8 mouse cellular contexts compared by ENCODE assay signal in the genomic region with DNA sequence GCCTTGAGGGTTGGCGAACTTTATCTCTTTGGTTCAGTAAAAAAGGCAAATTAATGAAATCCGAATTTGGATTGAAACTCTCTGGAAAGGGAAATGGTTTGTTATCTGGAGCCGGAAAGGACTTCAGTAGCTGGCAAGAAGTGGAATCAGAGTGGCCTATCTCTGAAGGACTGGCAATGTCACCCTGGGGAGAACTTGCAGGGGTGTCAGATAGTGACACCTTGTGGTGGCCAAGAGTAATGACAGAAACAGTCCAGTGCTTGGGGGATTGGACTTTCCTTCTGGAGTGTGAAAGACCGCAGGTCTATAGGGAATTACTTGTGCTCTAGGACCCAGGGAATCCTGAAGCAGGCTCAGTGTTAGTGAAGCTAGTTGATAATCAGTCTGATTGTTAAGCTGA. TPM values are rescaled to one million over a fixed set of nuclear protein-coding genes. Genes with fewer than 3 reads are reported as not detected.
A peak's percentile ranks its signal among the peaks of the same experiment; 100 is the strongest.
DNase-seq lines count a peak whose midpoint lies in the region; ATAC-seq lines count a peak whose summit lies in the region.

No protein-coding gene starts in this region.

- WGBS in hindbrain, embryonic 14.5 days = 29% methylated on average over 4 of the region's 4 CpGs
- WGBS in hindbrain, embryonic 12.5 days = 39% methylated on average over 4 of the region's 4 CpGs
- whole genome bisulfite sequencing in midbrain, embryonic 11.5 days = 34% methylated on average over 4 of the region's 4 CpGs

- DNase-seq in hindbrain, embryonic 14.5 days (ENCODE audit: low spot score) = peak; percentile 72
- peak; percentile 87 for DNase-seq in ES-CJ7 (ENCODE audit: low read depth, low spot score)
- peak; percentile 56 to 71 for DNase-seq in cerebellum, postnatal 14 days
- peak; percentile 60 to 67 for DNase-seq in heart, adult 9 months (ENCODE audit: low spot score in 2 of 2)
- DNase-seq in kidney, postnatal 10 days = peak; percentile 63
- peak; percentile 89 for DNase-seq in midbrain, embryonic 11.5 days (ENCODE audit: low spot score, missing footprints)
- DNase-seq in layer of hippocampus, adult 9-10 months (ENCODE audit: low spot score) = no peak

- H3K4me3 ChIP-seq in hindbrain, embryonic 14.5 days (replicated peaks; ENCODE audit: low read length) = no peak overlapping the region
- H3K4me3 ChIP-seq in hindbrain, embryonic 12.5 days = no peak overlapping the region
- H3K4me3 ChIP-seq in midbrain, embryonic 11.5 days (ENCODE audit: low read depth, low read length) = no peak overlapping the region

- H3K9me3 ChIP-seq in hindbrain, embryonic 14.5 days (ENCODE audit: control insufficient read depth, low read length) = no peaks in the 10 kb centered on the region
- no peaks in the 10 kb centered on the region for H3K9me3 ChIP-seq in hindbrain, embryonic 12.5 days (replicated peaks)
- H3K9me3 ChIP-seq in midbrain, embryonic 11.5 days (ENCODE audit: control insufficient read depth, low read length) = no peaks in the 10 kb centered on the region

- H3K4me2 ChIP-seq in hindbrain, embryonic 14.5 days (replicated peaks) = no peak overlapping the region
- H3K4me2 ChIP-seq in hindbrain, embryonic 12.5 days (replicated peaks) = no peak overlapping the region
- no peak overlapping the region for H3K4me2 ChIP-seq in midbrain, embryonic 11.5 days

- no peaks in the 10 kb centered on the region for H3K4me1 ChIP-seq in hindbrain, embryonic 14.5 days (replicated peaks; ENCODE audit: control insufficient read depth, insufficient read depth, low read length)
- no peaks in the 10 kb centered on the region for H3K4me1 ChIP-seq in hindbrain, embryonic 12.5 days
- H3K4me1 ChIP-seq in midbrain, embryonic 11.5 days (ENCODE audit: control insufficient read depth, insufficient read depth, low read length) = no peaks in the 10 kb centered on the region

- no peak overlapping the region for H3K9ac ChIP-seq in hindbrain, embryonic 14.5 days
- H3K9ac ChIP-seq in hindbrain, embryonic 12.5 days = no peak overlapping the region
- no peak overlapping the region for H3K9ac ChIP-seq in midbrain, embryonic 11.5 days (ENCODE audit: low read length)

- ATAC-seq in hindbrain, embryonic 14.5 days (ENCODE audit: low FRiP score) = no peak
- no peak for ATAC-seq in hindbrain, embryonic 12.5 days (ENCODE audit: low FRiP score)
- 0 out of 2 replicates have a peak, but pooled peaks have one; percentile 38 for ATAC-seq in midbrain, embryonic 11.5 days (ENCODE audit: low FRiP score)

- H3K27ac ChIP-seq in hindbrain, embryonic 14.5 days = no peak overlapping the region
- no peak overlapping the region for H3K27ac ChIP-seq in hindbrain, embryonic 12.5 days
- no peak overlapping the region for H3K27ac ChIP-seq in midbrain, embryonic 11.5 days (ENCODE audit: low read depth, low read length)

- no peaks in the 10 kb centered on the region for H3K36me3 ChIP-seq in hindbrain, embryonic 14.5 days (replicated peaks; ENCODE audit: control insufficient read depth, insufficient read depth)
- no peaks in the 10 kb centered on the region for H3K36me3 ChIP-seq in hindbrain, embryonic 12.5 days
- H3K36me3 ChIP-seq in midbrain, embryonic 11.5 days (ENCODE audit: control insufficient read depth, insufficient read depth, low read length) = no peaks in the 10 kb centered on the region

- no peaks in the 10 kb centered on the region for H3K27me3 ChIP-seq in hindbrain, embryonic 14.5 days (ENCODE audit: control insufficient read depth, insufficient read depth, low read length)
- no peaks in the 10 kb centered on the region for H3K27me3 ChIP-seq in hindbrain, embryonic 12.5 days
- H3K27me3 ChIP-seq in midbrain, embryonic 11.5 days (ENCODE audit: control insufficient read depth, insufficient read depth, low read length) = no peaks in the 10 kb centered on the region

RNA-seq across cellular contexts. Expression of gene Zscan2, which starts 11.0 kb away (rescaled TPM):
- 4.1 and 4.4 TPM in 2 replicates for polyA plus RNA-seq in hindbrain, embryonic 14.5 days (2014; fragmentation: Nextera tagmentation; extraction: Ambion mirVana)
- 4.6 and 5.9 TPM in 2 replicates for polyA plus RNA-seq in hindbrain, embryonic 12.5 days (2016; fragmentation: Nextera tagmentation; extraction: Ambion mirVana)
- 3.8 and 5.0 TPM in 2 replicates for polyA plus RNA-seq in midbrain, embryonic 11.5 days (2014; fragmentation: Nextera tagmentation; extraction: Ambion mirVana)

RNA-seq across cellular contexts. Expression of gene Iqgap1, which starts 23.9 kb away (rescaled TPM):
- polyA plus RNA-seq in hindbrain, embryonic 14.5 days (2014; fragmentation: Nextera tagmentation; extraction: Ambion mirVana) = 19.6 and 24.7 TPM in 2 replicates
- 40.1 and 40.2 TPM in 2 replicates for polyA plus RNA-seq in hindbrain, embryonic 12.5 days (2016; fragmentation: Nextera tagmentation; extraction: Ambion mirVana)
- polyA plus RNA-seq in midbrain, embryonic 11.5 days (2014; fragmentation: Nextera tagmentation; extraction: Ambion mirVana) = 23.5 and 24.8 TPM in 2 replicates

RNA-seq across cellular contexts. Expression of gene Wdr73, which starts 51.4 kb away (rescaled TPM):
- polyA plus RNA-seq in hindbrain, embryonic 14.5 days (2014; fragmentation: Nextera tagmentation; extraction: Ambion mirVana) = 31.7 and 32.3 TPM in 2 replicates
- 37.2 and 40.5 TPM in 2 replicates for polyA plus RNA-seq in hindbrain, embryonic 12.5 days (2016; fragmentation: Nextera tagmentation; extraction: Ambion mirVana)
- 36.1 and 41.2 TPM in 2 replicates for polyA plus RNA-seq in midbrain, embryonic 11.5 days (2014; fragmentation: Nextera tagmentation; extraction: Ambion mirVana)

RNA-seq across cellular contexts. Expression of gene Nmb, which starts 55.2 kb away (rescaled TPM):
- polyA plus RNA-seq in hindbrain, embryonic 14.5 days (2014; fragmentation: Nextera tagmentation; extraction: Ambion mirVana) = 8.7 and 10.6 TPM in 2 replicates
- polyA plus RNA-seq in hindbrain, embryonic 12.5 days (2016; fragmentation: Nextera tagmentation; extraction: Ambion mirVana) = 5.7 and 7.8 TPM in 2 replicates
- 6.9 and 7.9 TPM in 2 replicates for polyA plus RNA-seq in midbrain, embryonic 11.5 days (2014; fragmentation: Nextera tagmentation; extraction: Ambion mirVana)
